Mouse (Mus musculus): ENCODE measurements around the gene Doc2a.

Doc2a gene

GRCm38 (mm10) chr7:126823940-126824339 is 23.3 kb upstream of the Doc2a start:
- peak; percentile 34 for DNase-seq

- DNase-seq, result peak; percentile 30
Measured at GRCm38 (mm10) chr7:126825403-126825802, 21.8 kb upstream of the Doc2a start.

- DNase-seq, result peak; percentile 50
Measured at GRCm38 (mm10) chr7:126825952-126826351, 21.3 kb upstream of the Doc2a start.

- DNase-seq, result no peak
Measured at GRCm38 (mm10) chr7:126831539-126831938, 15.7 kb upstream of the Doc2a start, which contains the start of gene 4930451I11Rik. Gene 4930451I11Rik, minus strand, starts transcription at chr7:126831639.

- peak; percentile 91 for DNase-seq
Measured at GRCm38 (mm10) chr7:126832036-126832598, 15.1 kb upstream of the Doc2a start.

GRCm38 (mm10) chr7:126833294-126833693 is 13.9 kb upstream of the Doc2a start:
- DNase-seq, result no peak

- no peak for DNase-seq
Measured at GRCm38 (mm10) chr7:126843276-126843675, 3.9 kb upstream of the Doc2a start.

GRCm38 (mm10) chr7:126845516-126845915 is 1.7 kb upstream of the Doc2a start:
- peak; percentile 76 for DNase-seq

GRCm38 (mm10) chr7:126847421-126848398 is 494 bp downstream of the Doc2a start:
- DNase-seq, result peak; percentile 92

GRCm38 (mm10) chr7:126848794-126849193 is 1.6 kb downstream of the Doc2a start:
- DNase-seq, result peak; percentile 20

GRCm38 (mm10) chr7:126850161-126850560 is 2.9 kb downstream of the Doc2a start:
- no peak for DNase-seq

GRCm38 (mm10) chr7:126851192-126851591 is 4.0 kb downstream of the Doc2a start:
- DNase-seq, result no peak

- no peak for DNase-seq
Measured at GRCm38 (mm10) chr7:126853454-126853853, 6.2 kb downstream of the Doc2a start.

GRCm38 (mm10) chr7:126855641-126856040 is 8.4 kb downstream of the Doc2a start:
- DNase-seq, result no peak

GRCm38 (mm10) chr7:126856741-126857420 is 9.7 kb downstream of the Doc2a start:
- no peak for DNase-seq

- no peak for DNase-seq
Measured at GRCm38 (mm10) chr7:126860987-126861386, 13.8 kb downstream of the Doc2a start.

GRCm38 (mm10) chr7:126861429-126862130 is 14.4 kb downstream of the Doc2a start, which contains the start of gene Hirip3:
Gene Hirip3, plus strand, starts transcription at chr7:126861972.
- DNase-seq, result peak; percentile 96

GRCm38 (mm10) chr7:126862147-126862784 is 15.1 kb downstream of the Doc2a start, which contains the start of gene Ino80e:
Gene Ino80e, minus strand, starts transcription at chr7:126862377.
- peak; percentile 97 for DNase-seq

GRCm38 (mm10) chr7:126863791-126864190 is 16.6 kb downstream of the Doc2a start:
- no peak for DNase-seq

GRCm38 (mm10) chr7:126867534-126867933 is 20.3 kb downstream of the Doc2a start:
- DNase-seq, result no peak

GRCm38 (mm10) chr7:126868003-126868402 is 20.8 kb downstream of the Doc2a start:
- no peak for DNase-seq

Measured in retina, postnatal 1 day (tissue).